Mouse (Mus musculus): Measurements from ENCODE around the gene Ceacam2. TPM values are rescaled to one million over a fixed set of nuclear protein-coding genes. Genes with fewer than 3 reads are reported as not detected.
"Not testable (repeated sequence)": the region's sequence is repeated elsewhere in the genome, so short reads cannot be mapped to it uniquely, and the experiment has no call there.

Gene Ceacam2
- 0.16 and 0.21 TPM in 2 replicates for polyA plus RNA-seq (2012; rRNA removed)

GRCm38 (mm10) chr7:25539376-25539907 is at the start of gene Ceacam2:
Ceacam2 (minus strand) TSS chr7:25539857.
- not testable (repeated sequence) for DNase-seq (ENCODE audit: extremely low spot score in 1 of 2, low spot score in 1 of 2)

- DNase-seq (ENCODE audit: extremely low spot score in 1 of 2, low spot score in 1 of 2), result no peak
These were observed 45.9 kb upstream of the Ceacam2 start for GRCm38 (mm10) chr7:25585351-25586204.

GRCm38 (mm10) chr7:25584651-25585050 is 45.0 kb upstream of the Ceacam2 start:
- DNase-seq (ENCODE audit: extremely low spot score in 1 of 2, low spot score in 1 of 2), result no peak

- DNase-seq (ENCODE audit: extremely low spot score in 1 of 2, low spot score in 1 of 2), result no peak
These were observed 42.7 kb upstream of the Ceacam2 start for GRCm38 (mm10) chr7:25582301-25582810.

- no peak for DNase-seq (ENCODE audit: extremely low spot score in 1 of 2, low spot score in 1 of 2)
These were observed 39.8 kb upstream of the Ceacam2 start for GRCm38 (mm10) chr7:25579441-25579840.

GRCm38 (mm10) chr7:25576793-25577437 is 37.3 kb upstream of the Ceacam2 start:
- not testable (repeated sequence) for DNase-seq (ENCODE audit: extremely low spot score in 1 of 2, low spot score in 1 of 2)

- not testable (repeated sequence) for DNase-seq (ENCODE audit: extremely low spot score in 1 of 2, low spot score in 1 of 2)
These were observed 36.7 kb upstream of the Ceacam2 start for GRCm38 (mm10) chr7:25576308-25576707.

- no peak for DNase-seq (ENCODE audit: extremely low spot score in 1 of 2, low spot score in 1 of 2)
These were observed 36.2 kb upstream of the Ceacam2 start for GRCm38 (mm10) chr7:25575870-25576269.

GRCm38 (mm10) chr7:25575105-25575504 is 35.4 kb upstream of the Ceacam2 start:
- DNase-seq (ENCODE audit: extremely low spot score in 1 of 2, low spot score in 1 of 2), result no peak

- not testable (repeated sequence) for DNase-seq (ENCODE audit: extremely low spot score in 1 of 2, low spot score in 1 of 2)
These were observed 34.1 kb upstream of the Ceacam2 start for GRCm38 (mm10) chr7:25573806-25574205.

GRCm38 (mm10) chr7:25568721-25569120 is 29.1 kb upstream of the Ceacam2 start:
- DNase-seq (ENCODE audit: extremely low spot score in 1 of 2, low spot score in 1 of 2), result no peak

GRCm38 (mm10) chr7:25541464-25541863 is 1.8 kb upstream of the Ceacam2 start:
- DNase-seq (ENCODE audit: extremely low spot score in 1 of 2, low spot score in 1 of 2), result peak in 1 of 2 experiments; percentile 19

GRCm38 (mm10) chr7:25539954-25540353 is 297 bp upstream of the Ceacam2 start:
- DNase-seq (ENCODE audit: extremely low spot score in 1 of 2, low spot score in 1 of 2), result not testable (repeated sequence)

GRCm38 (mm10) chr7:25530837-25531236 is 8.8 kb downstream of the Ceacam2 start:
- no peak for DNase-seq (ENCODE audit: extremely low spot score in 1 of 2, low spot score in 1 of 2)

GRCm38 (mm10) chr7:25516070-25516777 is 23.4 kb downstream of the Ceacam2 start:
- DNase-seq (ENCODE audit: extremely low spot score in 1 of 2, low spot score in 1 of 2), result not testable (repeated sequence)

- DNase-seq (ENCODE audit: extremely low spot score in 1 of 2, low spot score in 1 of 2), result peak in 1 of 2 experiments; percentile 9
These were observed 24.0 kb downstream of the Ceacam2 start for GRCm38 (mm10) chr7:25515667-25516066.

GRCm38 (mm10) chr7:25509925-25510324 is 29.7 kb downstream of the Ceacam2 start:
- no peak for DNase-seq (ENCODE audit: extremely low spot score in 1 of 2, low spot score in 1 of 2)

GRCm38 (mm10) chr7:25494649-25495048 is 45.0 kb downstream of the Ceacam2 start:
- no peak for DNase-seq (ENCODE audit: extremely low spot score in 1 of 2, low spot score in 1 of 2)

GRCm38 (mm10) chr7:25490698-25491097 is 49.0 kb downstream of the Ceacam2 start:
- not testable (repeated sequence) for DNase-seq (ENCODE audit: extremely low spot score in 1 of 2, low spot score in 1 of 2)

GRCm38 (mm10) chr7:25489382-25489781 is 50.3 kb downstream of the Ceacam2 start:
- not testable (repeated sequence) for DNase-seq (ENCODE audit: extremely low spot score in 1 of 2, low spot score in 1 of 2)
